Mouse (Mus musculus): ENCODE measurements around the gene Dpy19l1. TPM values are rescaled to one million over a fixed set of nuclear protein-coding genes. Genes with fewer than 3 reads are reported as not detected.
A peak's percentile ranks its signal among the peaks of the same experiment; 100 is the strongest.

The Dpy19l1 gene
- total and polyA plus RNA-seq, 3 experiments, result 21.2 to 44.1 (median 26.3) TPM

DNA sequence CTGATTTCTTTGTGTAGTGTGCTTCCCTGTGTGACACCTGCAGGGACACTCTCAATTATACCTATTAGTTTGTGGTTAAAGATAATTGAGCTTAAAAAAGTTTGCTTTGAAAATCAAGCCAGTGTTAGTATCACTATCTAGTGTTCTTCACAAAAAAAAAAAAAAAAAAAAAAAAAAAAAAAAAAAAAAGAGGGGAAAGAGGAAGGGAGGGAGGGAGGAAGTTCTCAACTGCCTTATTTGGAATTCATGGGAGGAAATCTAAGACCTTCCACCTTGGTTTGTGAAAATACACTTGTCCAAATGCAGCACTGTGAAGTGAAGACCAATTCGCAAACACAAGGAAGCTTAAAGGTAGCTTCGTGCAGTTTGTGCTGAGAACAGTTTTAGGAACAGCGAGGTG, 94.9 kb downstream of the Dpy19l1 start:
- DNase-seq (ENCODE audit: extremely low read depth), result no peak
- Histone ChIP-seq H3K4me1 (ENCODE audit: control insufficient read depth in 1 of 2, insufficient read depth in 2 of 2) (peaks cover 0 to 2% of the 10 kb centered on the region in 2 experiments; a peak in 1 of 4 replicates), H3K36me3 (replicated peaks in 1 of 2; ENCODE audit: control insufficient read depth in 1 of 2, insufficient read depth in 1 of 2, low read length in 1 of 2) (peaks cover 4 to 11% of the 10 kb centered on the region in 2 experiments), H3K79me2 (replicated peaks; ENCODE audit: control insufficient read depth, extremely low read depth, insufficient read depth, poor library complexity, severe bottlenecking) (no peaks in the 10 kb centered on the region), H3K27me3 (replicated peaks) (no peaks in the 10 kb centered on the region), H3K9me3 (replicated peaks; ENCODE audit: low read length) (no peaks in the 10 kb centered on the region), H3K9ac (ENCODE audit: insufficient read depth, low read depth) (no peak overlapping the region), H3K27ac (ENCODE audit: insufficient read depth, low read depth) (no peak overlapping the region), H3K4me2 (ENCODE audit: insufficient read depth, low read depth, poor library complexity, severe bottlenecking) (no peak overlapping the region), H3K4me3 (replicated peaks in 1 of 3; ENCODE audit: low read depth in 2 of 3, low read length in 2 of 3, poor library complexity in 1 of 3) (no peak overlapping the region)
- in situ Hi-C loops (cut with MboI; ENCODE audit: low pct_ligation_motif_present, low pct_unique_long_range_greater_than_20kb, low sequenced_read_pairs) (no loop called here), dilution Hi-C loops (cut with MboI; ENCODE audit: extremely low pct_ligation_motif_present, extremely low pct_unique_long_range_greater_than_20kb, low sequenced_read_pairs) (no loop called here)
- TF ChIP-seq NRF1 (IDR thresholded peaks at IDR 0.05; ENCODE audit: low read depth, low read length) (no peak), TCF12 (IDR thresholded peaks at IDR 0.05; ENCODE audit: low read depth, low read length) (no peak), MAX (IDR thresholded peaks at IDR 0.05; ENCODE audit: low read length) (no peak), ZNF384 (IDR thresholded peaks at IDR 0.05; ENCODE audit: low read depth, low read length) (peak; percentile 74), USF1 (IDR thresholded peaks at IDR 0.05; ENCODE audit: low read depth, low read length) (no peak), KAT2A (IDR thresholded peaks at IDR 0.05; ENCODE audit: insufficient replicate concordance, low read length) (no peak), TBP (conservative IDR thresholded peaks at IDR 0.05; ENCODE audit: low read depth, low read length) (no peak)

DNA sequence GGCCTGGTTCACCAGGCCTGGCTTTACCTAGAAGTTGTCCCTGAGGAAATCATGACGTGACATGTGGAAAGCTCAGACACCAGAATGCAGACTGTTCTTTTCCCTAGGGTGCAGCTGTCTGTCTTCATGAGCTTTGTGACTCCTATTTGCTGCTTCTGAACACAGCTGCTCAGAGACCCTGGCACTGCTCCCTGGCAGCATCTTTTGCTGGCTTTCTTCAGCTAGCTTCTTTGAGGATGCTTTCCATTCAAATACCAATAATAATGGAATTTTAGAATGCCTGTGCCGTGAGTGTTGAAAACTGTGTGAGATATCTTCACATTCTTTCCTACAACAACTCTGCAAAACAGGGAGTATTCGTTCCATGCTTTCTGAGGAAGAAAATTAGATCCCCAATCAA, 108.8 kb downstream of the Dpy19l1 start:
- in situ Hi-C loops (cut with MboI; ENCODE audit: low pct_ligation_motif_present, low pct_unique_long_range_greater_than_20kb, low sequenced_read_pairs) (no loop called here), dilution Hi-C loops (cut with MboI; ENCODE audit: extremely low pct_ligation_motif_present, extremely low pct_unique_long_range_greater_than_20kb, low sequenced_read_pairs) (no loop called here)
- TF ChIP-seq ZNF384 (IDR thresholded peaks at IDR 0.05; ENCODE audit: low read depth, low read length) (no peak), IRF4 (IDR thresholded peaks at IDR 0.05; ENCODE audit: low read depth, low read length) (no peak), CHD1 (IDR thresholded peaks at IDR 0.05; ENCODE audit: low read depth, low read length) (no peak), CTCF (conservative IDR thresholded peaks at IDR 0.05 in 1 of 2, IDR thresholded peaks at IDR 0.05 in 1 of 2; ENCODE audit: low read depth in 2 of 2, low read length in 2 of 2) (no peak), USF2 (conservative IDR thresholded peaks at IDR 0.05; ENCODE audit: low read depth, low read length) (no peak), USF1 (IDR thresholded peaks at IDR 0.05; ENCODE audit: low read depth, low read length) (no peak), NELFE (IDR thresholded peaks at IDR 0.05; ENCODE audit: low read depth, low read length) (no peak), BHLHE40 (IDR thresholded peaks at IDR 0.05; ENCODE audit: low read depth, low read length) (no peak), JUND (conservative IDR thresholded peaks at IDR 0.05; ENCODE audit: low read depth, low read length) (no peak), MAFK (IDR thresholded peaks at IDR 0.05; ENCODE audit: insufficient replicate concordance, low read length) (no peak), ETS1 (conservative IDR thresholded peaks at IDR 0.05; ENCODE audit: low read depth, low read length) (no peak)
- no peak overlapping the region for H3K9ac ChIP-seq (ENCODE audit: insufficient read depth, low read depth)
- DNase-seq (ENCODE audit: extremely low read depth), result no peak
- H3K9me3 ChIP-seq (replicated peaks; ENCODE audit: low read length), result no peaks in the 10 kb centered on the region
- no peaks in the 10 kb centered on the region for H3K36me3 ChIP-seq (replicated peaks in 1 of 2; ENCODE audit: control insufficient read depth in 1 of 2, insufficient read depth in 1 of 2, low read length in 1 of 2)
- peaks cover 3% of the 10 kb centered on the region in 2 experiments; a peak in 2 of 4 replicates for H3K4me1 ChIP-seq (ENCODE audit: control insufficient read depth in 1 of 2, insufficient read depth in 2 of 2)
- no peaks in the 10 kb centered on the region for H3K79me2 ChIP-seq (replicated peaks; ENCODE audit: control insufficient read depth, extremely low read depth, insufficient read depth, poor library complexity, severe bottlenecking)
- H3K4me3 ChIP-seq (replicated peaks in 1 of 3; ENCODE audit: low read depth in 2 of 3, low read length in 2 of 3, poor library complexity in 1 of 3), result no peak overlapping the region
- no peak overlapping the region for H3K4me2 ChIP-seq (ENCODE audit: insufficient read depth, low read depth, poor library complexity, severe bottlenecking)
- H3K27ac ChIP-seq (ENCODE audit: insufficient read depth, low read depth), result no peak overlapping the region
- no peaks in the 10 kb centered on the region for H3K27me3 ChIP-seq (replicated peaks)
